Mouse (Mus musculus) midbrain, embryonic 14.5 days (tissue): Measurements from ENCODE around the gene Usmg5. TPM values are rescaled to one million over a fixed set of nuclear protein-coding genes. Genes with fewer than 3 reads are reported as not detected.
"Not testable (repeated sequence)": the region's sequence is repeated elsewhere in the genome, so short reads cannot be mapped to it uniquely, and the experiment has no call there.

Source experiments
- ATAC-seq: fragments of 200-750 bp; cut with Nextera tagmentation; 2 replicates; pipeline ENCODE4 v1.8.0; 2017; ENCODE audit warnings: moderate number of reproducible peaks, moderate library complexity; ENCODE audit not compliant: low FRiP score, low TSS enrichment
- DNase-seq: peaks from one replicate; pipeline ENCODE4 v3.0.0-alpha.2; 2015
- H3K27ac ChIP-seq: fragments of 300-500 bp; sonication (generic); replicated peaks from 2 replicates; pipeline ENCODE4 v1.5.1; 2014; ENCODE audit warnings: mild to moderate bottlenecking, low read depth, low read length, moderate library complexity
- H3K27me3 ChIP-seq: fragments of 300-500 bp; sonication (generic); 2 replicates; pipeline ENCODE4 v1.6.1; 2014; ENCODE audit warnings: low read length, control low read depth, mixed read lengths; ENCODE audit not compliant: control insufficient read depth, insufficient read depth
- H3K36me3 ChIP-seq: fragments of 300-500 bp; sonication (generic); 2 replicates; pipeline ENCODE4 v1.6.1; 2014; ENCODE audit warnings: low read length, control low read depth; ENCODE audit not compliant: control insufficient read depth, insufficient read depth
- H3K4me1 ChIP-seq: fragments of 300-500 bp; sonication (generic); 2 replicates; pipeline ENCODE4 v1.6.1; 2014; ENCODE audit warnings: mild to moderate bottlenecking, antibody characterized with exemption, low read length, control low read depth; ENCODE audit not compliant: control insufficient read depth, insufficient read depth
- H3K4me2 ChIP-seq: fragments of 300-500 bp; sonication (generic); 2 replicates; pipeline ENCODE4 v1.6.1; 2014; ENCODE audit warnings: mild to moderate bottlenecking, low read length, moderate library complexity
- H3K4me3 ChIP-seq: fragments of 300-500 bp; sonication (generic); replicated peaks from 2 replicates; pipeline ENCODE4 v1.5.1; 2014; ENCODE audit warnings: low read depth, low read length
- H3K9ac ChIP-seq: fragments of 300-500 bp; sonication (generic); replicated peaks from 2 replicates; pipeline ENCODE4 v1.6.1; 2014; ENCODE audit warnings: mild to moderate bottlenecking, low read length, moderate library complexity
- H3K9me3 ChIP-seq: fragments of 300-500 bp; sonication (generic); 2 replicates; pipeline ENCODE4 v1.6.1; 2016; ENCODE audit warnings: low read length, control low read depth, mixed read lengths; ENCODE audit not compliant: control insufficient read depth
- WGBS: fragments of 180-500 bp; shearing (Covaris S2); extraction: QIAGEN DNeasy Blood & Tissue Kit; methylation state at CpG from one replicate; pipeline ENCODE4 v1.1.7; 2014; 5-methylcytosine and 5-hydroxymethylcytosine counted together
- polyA plus RNA-seq: library from polyadenylated mRNA; unstranded; fragments of >200 nt; fragmentation: Nextera tagmentation; extraction: Ambion mirVana; gene quantifications from 2 replicates; pipeline ENCODE4 v1.2.1, GENCODE M21; 2014

Usmg5 gene
- 1,314 and 1,712 TPM in 2 replicates for polyA plus RNA-seq

GRCm38 (mm10) chr19:47090550-47091156 lies at the start of gene Usmg5, which contains the start of gene Pdcd11:
Usmg5 (minus strand) TSS chr19:47090647.
Pdcd11 (plus strand) TSS chr19:47090768.
- Histone ChIP-seq H3K27me3 (no peaks in the 10 kb centered on the region), H3K4me3 (peak within 1 kb of the TSS; percentile 93), H3K4me2 (peak within 1 kb of the TSS; percentile 83), H3K9ac (peak within 1 kb of the TSS; percentile 96), H3K9me3 (no peaks in the 10 kb centered on the region), H3K27ac (peak within 1 kb of the TSS; percentile 85), H3K36me3 (peaks cover 30% of the 10 kb centered on the region), H3K4me1 (peaks cover 11% of the 10 kb centered on the region)
- DNase-seq, result peak; percentile 99
- ATAC-seq, result peak; percentile 100
- WGBS, result under 1% methylated on average over 56 of the region's 56 CpGs

GRCm38 (mm10) chr19:47139611-47140010 lies 49.2 kb upstream of the Usmg5 start:
- not testable (repeated sequence) for ATAC-seq, H3K27ac ChIP-seq, H3K9me3 ChIP-seq, H3K4me3 ChIP-seq, H3K4me2 ChIP-seq, H3K9ac ChIP-seq, H3K27me3 ChIP-seq, H3K36me3 ChIP-seq
- 53% methylated on average over 7 of the region's 7 CpGs for WGBS
- H3K4me1 ChIP-seq, result peaks cover 15% of the 10 kb centered on the region
- DNase-seq, result peak; percentile 13

DNA sequence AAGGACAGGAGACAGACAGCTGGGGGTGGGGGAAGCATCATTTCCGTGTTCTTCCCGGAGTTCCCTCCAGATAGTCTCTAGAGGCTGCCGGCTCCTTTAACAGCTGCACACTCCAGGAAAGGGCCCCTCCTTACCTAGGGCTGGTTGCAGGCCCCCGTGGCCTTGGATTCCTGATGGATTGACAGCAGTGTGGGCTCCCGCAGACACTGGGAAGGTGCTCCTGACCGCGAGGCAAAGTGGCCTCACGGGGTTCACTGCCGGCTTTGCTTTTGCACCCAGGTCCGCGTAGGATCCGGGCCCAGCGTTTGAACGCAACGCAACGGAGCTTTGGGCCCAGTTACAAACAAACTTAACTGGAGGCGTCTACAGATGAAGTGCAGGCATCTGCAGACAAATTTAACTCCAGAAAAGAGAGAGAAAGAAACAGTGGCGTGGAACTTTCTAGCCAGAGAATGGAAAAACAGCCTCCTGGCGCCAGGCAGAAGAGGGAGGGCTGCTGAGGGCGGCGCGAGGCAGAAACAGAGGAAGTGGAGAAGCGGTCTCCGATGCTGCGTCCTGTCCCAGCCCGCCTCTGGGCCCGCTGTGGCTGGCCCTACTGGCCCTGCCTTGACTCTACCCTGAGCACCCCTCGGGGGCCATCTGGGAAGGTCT lies 47.4 kb upstream of the Usmg5 start, which contains the start of gene Calhm2:
Gene Calhm2, minus strand, starts transcription at position 524 of the 651 bp plus-strand sequence.
- DNase-seq (peak; percentile 22), ATAC-seq (no peak)
- H3K4me3 ChIP-seq, result no peak within 1 kb of the TSS; the same call in 1 of the 2 replicates
- H3K27me3 ChIP-seq, result no peaks in the 10 kb centered on the region
- H3K9me3 ChIP-seq, result no peaks in the 10 kb centered on the region
- H3K4me1 ChIP-seq, result peaks cover 15% of the 10 kb centered on the region
- no peak within 1 kb of the TSS; the same call in 1 of the 2 replicates for H3K9ac ChIP-seq
- H3K4me2 ChIP-seq, result peak within 1 kb of the TSS; percentile 40
- WGBS, result 11% methylated on average over 28 of the region's 28 CpGs
- no peak within 1 kb of the TSS for H3K27ac ChIP-seq
- peaks cover 4% of the 10 kb centered on the region for H3K36me3 ChIP-seq

GRCm38 (mm10) chr19:47137051-47137581 lies 46.7 kb upstream of the Usmg5 start:
- Histone ChIP-seq H3K9ac (no peak overlapping the region), H3K4me1 (peaks cover 15% of the 10 kb centered on the region), H3K9me3 (no peaks in the 10 kb centered on the region), H3K4me3 (no peak overlapping the region), H3K27me3 (no peaks in the 10 kb centered on the region), H3K27ac (no peak overlapping the region), H3K36me3 (peaks cover 12% of the 10 kb centered on the region), H3K4me2 (peak overlapping the region; percentile 40; the same call in 1 of the 2 replicates)
- DNase-seq, result no peak
- 51% methylated on average over 6 of the region's 6 CpGs for WGBS
- ATAC-seq, result no peak

DNA sequence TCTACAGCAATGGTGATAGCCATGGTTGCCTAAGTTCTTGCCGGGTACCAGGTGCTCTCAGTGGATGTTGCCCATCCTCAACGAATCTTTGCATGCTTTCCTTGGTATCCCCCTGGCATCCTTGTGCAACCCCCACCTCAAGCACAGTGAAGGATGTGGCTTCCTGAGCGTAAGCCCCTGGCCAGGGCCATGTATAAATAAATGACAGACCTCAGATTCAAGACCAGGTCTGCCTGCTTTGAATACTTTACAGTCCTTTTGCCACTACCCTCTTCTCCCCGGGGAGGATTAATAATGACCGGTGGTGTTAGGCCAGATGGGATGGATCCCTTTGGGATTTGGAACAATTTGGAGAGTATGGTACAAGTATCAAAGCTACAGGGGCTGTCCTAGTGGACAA lies 45.7 kb upstream of the Usmg5 start:
- 83% methylated on average over 5 of the region's 5 CpGs for WGBS
- Histone ChIP-seq H3K27me3 (no peaks in the 10 kb centered on the region), H3K4me1 (peaks cover 15% of the 10 kb centered on the region), H3K4me2 (no peak overlapping the region), H3K9ac (no peak overlapping the region), H3K36me3 (peaks cover 22% of the 10 kb centered on the region), H3K4me3 (no peak overlapping the region), H3K9me3 (no peaks in the 10 kb centered on the region), H3K27ac (no peak overlapping the region)
- no peak for ATAC-seq
- DNase-seq, result no peak

- Histone ChIP-seq H3K4me3 (no peak overlapping the region), H3K4me1 (peaks cover 15% of the 10 kb centered on the region), H3K27me3 (no peaks in the 10 kb centered on the region), H3K27ac (no peak overlapping the region), H3K4me2 (no peak overlapping the region), H3K9me3 (no peaks in the 10 kb centered on the region), H3K9ac (no peak overlapping the region), H3K36me3 (peaks cover 28% of the 10 kb centered on the region)
- ATAC-seq, result no peak
- DNase-seq, result no peak
- 89% methylated on average over 17 of the region's 17 CpGs for WGBS
Observed at GRCm38 (mm10) chr19:47135568-47135967, 45.1 kb upstream of the Usmg5 start.

DNA sequence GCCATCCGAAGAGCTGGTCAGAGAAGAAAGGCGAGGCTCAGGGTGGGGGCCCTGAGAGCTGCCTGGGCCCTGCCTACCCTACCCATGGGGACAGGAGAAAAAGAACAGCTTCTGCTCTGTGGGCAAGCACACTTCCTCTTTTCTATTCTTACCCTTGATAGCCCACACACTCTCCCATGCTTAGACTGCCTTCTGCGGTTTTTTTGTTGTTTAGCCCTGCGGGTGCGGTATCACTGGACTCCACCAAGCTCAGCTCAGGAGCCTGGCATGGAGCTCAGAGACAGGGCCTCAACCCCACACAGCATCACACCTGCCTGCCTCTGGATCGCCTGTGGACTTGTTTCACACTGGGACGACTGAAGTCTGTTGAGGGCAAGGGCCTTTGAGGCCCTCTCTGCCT lies 42.7 kb upstream of the Usmg5 start:
- Histone ChIP-seq H3K9me3 (no peaks in the 10 kb centered on the region), H3K4me2 (no peak overlapping the region), H3K4me1 (peaks cover 11% of the 10 kb centered on the region), H3K36me3 (peaks cover 52% of the 10 kb centered on the region), H3K27me3 (no peaks in the 10 kb centered on the region), H3K9ac (no peak overlapping the region), H3K4me3 (no peak overlapping the region), H3K27ac (no peak overlapping the region)
- 95% methylated on average over 7 of the region's 7 CpGs for WGBS
- DNase-seq, result no peak
- ATAC-seq, result no peak

DNA sequence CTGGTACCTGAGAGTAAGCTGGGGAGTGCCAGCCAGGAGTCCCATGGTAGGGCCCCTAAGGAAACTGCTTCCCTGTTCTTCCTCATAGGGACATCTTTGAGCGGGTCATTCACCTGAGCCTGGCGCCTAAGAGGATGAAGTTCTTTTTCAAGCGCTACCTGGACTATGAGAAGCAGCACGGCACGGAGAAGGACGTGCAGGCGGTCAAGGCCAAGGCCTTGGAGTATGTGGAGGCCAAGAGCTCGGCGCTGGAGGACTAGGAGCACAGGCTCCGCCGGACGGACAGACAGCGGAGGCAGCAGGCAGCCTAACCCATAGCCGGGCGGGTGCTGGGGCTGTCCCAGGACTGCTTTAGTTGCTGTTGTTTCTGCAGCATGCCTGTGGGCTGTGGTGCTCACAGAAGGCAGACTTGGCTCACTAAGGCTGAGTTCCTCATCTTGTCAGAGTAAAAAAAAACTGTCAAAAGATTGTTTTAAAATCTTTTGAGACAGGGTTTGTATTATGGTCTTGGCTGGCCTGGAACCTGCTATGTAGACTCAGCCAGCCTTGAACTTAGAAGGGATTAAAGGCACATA lies 40.2 kb upstream of the Usmg5 start:
- 96% methylated on average over 15 of the region's 15 CpGs for WGBS
- Histone ChIP-seq H3K4me2 (no peak overlapping the region), H3K27me3 (no peaks in the 10 kb centered on the region), H3K4me3 (no peak overlapping the region), H3K4me1 (no peaks in the 10 kb centered on the region), H3K9me3 (no peaks in the 10 kb centered on the region), H3K9ac (no peak overlapping the region), H3K27ac (no peak overlapping the region), H3K36me3 (peaks cover 77% of the 10 kb centered on the region)
- DNase-seq, result no peak
- ATAC-seq, result no peak
